Mouse (Mus musculus) liver, embryonic 14.5 days (tissue): ENCODE data around the gene Efna3. TPM values are rescaled to one million over a fixed set of nuclear protein-coding genes. Genes with fewer than 3 reads are reported as not detected.

Source experiments
- ATAC-seq: fragments of 200-750 bp; cut with Nextera tagmentation; 2 replicates; pipeline ENCODE4 v1.8.0; 2017; ENCODE audit warnings: moderate number of reproducible peaks, mild to moderate bottlenecking, moderate library complexity; ENCODE audit not compliant: insufficient read depth
- DNase-seq, 3 experiments: peaks; one replicate each; pipeline ENCODE4 v3.0.0-alpha.2; 2012 to 2013; ENCODE audit warnings: low read depth in 3 of 3, low spot score in 3 of 3
- H3K27ac ChIP-seq: fragments of 300-500 bp; sonication (generic); 2 replicates; pipeline ENCODE4 v1.5.1; 2014; ENCODE audit warnings: moderate library complexity, mild to moderate bottlenecking, control low read depth, inconsistent platforms
- H3K27me3 ChIP-seq: fragments of 300-500 bp; sonication (generic); 2 replicates; pipeline ENCODE4 v1.6.1; 2014; ENCODE audit warnings: mild to moderate bottlenecking, low read length, moderate library complexity; ENCODE audit not compliant: control insufficient read depth, insufficient read depth
- H3K36me3 ChIP-seq: fragments of 300-500 bp; sonication (generic); replicated peaks from 2 replicates; pipeline ENCODE4 v1.6.1; 2014; ENCODE audit warnings: low read depth; ENCODE audit not compliant: control insufficient read depth, insufficient read depth
- H3K4me1 ChIP-seq, 2 experiments: fragments of 200-500 bp in 1 of 2; fragments of 300-500 bp in 1 of 2; sonication (generic) in 1 of 2; replicated peaks; 2 replicates each; pipeline ENCODE4 v1.6.1; 2012 to 2014; ENCODE audit warnings: antibody characterized with exemption in 1 of 2, inconsistent platforms in 1 of 2, low read length in 1 of 2; ENCODE audit not compliant: control insufficient read depth in 2 of 2, insufficient read depth in 2 of 2
- H3K4me2 ChIP-seq: fragments of 300-500 bp; sonication (generic); 2 replicates; pipeline ENCODE4 v1.6.1; 2014; ENCODE audit warnings: low read depth, mild to moderate bottlenecking, control low read depth, moderate library complexity
- H3K4me3 ChIP-seq, 2 experiments: fragments of 200-500 bp in 1 of 2; fragments of 300-500 bp in 1 of 2; sonication (generic) in 1 of 2; 2 replicates each; pipeline ENCODE4 v1.5.1; 2012 to 2014; ENCODE audit warnings: low read depth in 2 of 2, low read length in 2 of 2, mild to moderate bottlenecking in 2 of 2, control low read depth in 1 of 2, inconsistent platforms in 1 of 2, moderate library complexity in 1 of 2; ENCODE audit not compliant: insufficient read depth in 1 of 2
- H3K9ac ChIP-seq: fragments of 300-500 bp; sonication (generic); replicated peaks from 2 replicates; pipeline ENCODE4 v1.6.1; 2014; ENCODE audit warnings: mild to moderate bottlenecking, control low read depth, moderate library complexity
- H3K9me3 ChIP-seq: fragments of 300-500 bp; sonication (generic); 2 replicates; pipeline ENCODE4 v1.6.1; 2016; ENCODE audit warnings: low read length, mixed read lengths; ENCODE audit not compliant: control insufficient read depth
- CTCF ChIP-seq: IDR thresholded peaks from 2 replicates; pipeline ENCODE4 v1.5.1; 2016; ENCODE audit warnings: antibody characterized with exemption, low read depth, control low read depth
- EP300 ChIP-seq: IDR thresholded peaks from 2 replicates; pipeline ENCODE4 v1.6.1; 2016; ENCODE audit warnings: antibody characterized with exemption, low read depth
- WGBS: fragments of 180-500 bp; shearing (Covaris S2); extraction: QIAGEN DNeasy Blood & Tissue Kit; methylation state at CpG from one replicate; pipeline ENCODE4 v1.1.7; 2014; ENCODE audit not compliant: insufficient replicate concordance; 5-methylcytosine and 5-hydroxymethylcytosine counted together
- polyA plus RNA-seq, 2 experiments: library from polyadenylated mRNA; depleted of rRNA in 1 of 2; stranded (reverse) in 1 of 2; unstranded in 1 of 2; fragments of >200 nt; fragmentation: Nextera tagmentation in 1 of 2; extraction: Ambion mirVana in 1 of 2; gene quantifications; 2 replicates each; pipeline versions ENCODE4 v1.2.1 to v1.2.3; 2012 to 2014

The Efna3 gene
- polyA plus RNA-seq, 2 experiments = 0.05 to 0.06 TPM

- Histone ChIP-seq H3K36me3 (no peaks in the 10 kb centered on the region), H3K27me3 (peaks cover 6% of the 10 kb centered on the region), H3K27ac (no peak within 1 kb of the TSS), H3K4me3 (peak within 1 kb of the TSS; percentile 55), H3K4me1 (no peaks in the 10 kb centered on the region; a peak in 1 of 4 replicates), H3K9me3 (no peaks in the 10 kb centered on the region), H3K9ac (peak within 1 kb of the TSS; percentile 31; the same call in 1 of the 2 replicates), H3K4me2 (peak within 1 kb of the TSS; percentile 70)
- TF ChIP-seq CTCF = no peak
- DNase-seq = no peak
- ATAC-seq = peak; percentile 68
- 2% methylated on average over 44 of the region's 44 CpGs for WGBS
These were observed 15.2 kb upstream of the Efna3 start, which contains the start of gene Efna4 for GRCm38 (mm10) chr3:89337721-89338578. TSS of gene Efna4 (minus strand) at chr3:89338028.

GRCm38 (mm10) chr3:89337062-89337720 lies 14.4 kb upstream of the Efna3 start:
- H3K27ac ChIP-seq = no peak overlapping the region
- H3K9me3 ChIP-seq = no peaks in the 10 kb centered on the region
- H3K4me3 ChIP-seq = peak overlapping the region; percentile 55
- no peak for TF ChIP-seq CTCF
- TF ChIP-seq EP300 = no peak
- H3K36me3 ChIP-seq = no peaks in the 10 kb centered on the region
- H3K4me1 ChIP-seq = no peaks in the 10 kb centered on the region; a peak in 1 of 4 replicates
- ATAC-seq (peak; percentile 2; the same call in 1 of the 2 replicates), DNase-seq (no peak)
- H3K9ac ChIP-seq = peak overlapping the region; percentile 31; the same call in 1 of the 2 replicates
- peaks cover 6% of the 10 kb centered on the region for H3K27me3 ChIP-seq
- WGBS = 2% methylated on average over 21 of the region's 21 CpGs
- peak overlapping the region; percentile 70 for H3K4me2 ChIP-seq

GRCm38 (mm10) chr3:89336529-89336928 lies 13.8 kb upstream of the Efna3 start:
- Histone ChIP-seq H3K4me2 (no peak overlapping the region), H3K9ac (no peak overlapping the region), H3K36me3 (no peaks in the 10 kb centered on the region), H3K27me3 (peaks cover 6% of the 10 kb centered on the region), H3K27ac (no peak overlapping the region), H3K4me3 (no peak overlapping the region), H3K9me3 (no peaks in the 10 kb centered on the region), H3K4me1 (no peaks in the 10 kb centered on the region; a peak in 1 of 4 replicates)
- no peak for ATAC-seq
- TF ChIP-seq EP300 (no peak), CTCF (no peak)
- no peak for DNase-seq
- 20% methylated on average over 6 of the region's 6 CpGs for WGBS

GRCm38 (mm10) chr3:89333053-89333452 lies 10.3 kb upstream of the Efna3 start:
- Histone ChIP-seq H3K27ac (no peak overlapping the region), H3K36me3 (no peaks in the 10 kb centered on the region), H3K9ac (no peak overlapping the region), H3K4me1 (no peaks in the 10 kb centered on the region; a peak in 1 of 4 replicates), H3K4me3 (no peak overlapping the region), H3K4me2 (no peak overlapping the region), H3K9me3 (no peaks in the 10 kb centered on the region), H3K27me3 (peaks cover 11% of the 10 kb centered on the region)
- TF ChIP-seq CTCF = no peak
- TF ChIP-seq EP300 = no peak
- ATAC-seq = no peak
- 70% methylated on average over 11 of the region's 11 CpGs for WGBS
- no peak for DNase-seq

GRCm38 (mm10) chr3:89332476-89332875 lies 9.7 kb upstream of the Efna3 start:
- WGBS = 56% methylated on average over 12 of the region's 12 CpGs
- H3K9ac ChIP-seq = no peak overlapping the region
- H3K9me3 ChIP-seq = no peaks in the 10 kb centered on the region
- H3K4me1 ChIP-seq = no peaks in the 10 kb centered on the region
- peaks cover 9% of the 10 kb centered on the region for H3K27me3 ChIP-seq
- DNase-seq = no peak
- H3K4me3 ChIP-seq = no peak overlapping the region
- no peak overlapping the region for H3K27ac ChIP-seq
- no peak for ATAC-seq
- H3K36me3 ChIP-seq = no peaks in the 10 kb centered on the region
- H3K4me2 ChIP-seq = no peak overlapping the region
- TF ChIP-seq EP300 (no peak), CTCF (no peak)
